Mouse (Mus musculus): ENCODE measurements around the gene Gsg1l. TPM values are rescaled to one million over a fixed set of nuclear protein-coding genes. Genes with fewer than 3 reads are reported as not detected.

Gene Gsg1l
- polyA plus RNA-seq, 2 experiments, result 0.07 TPM; not detected in 1

- Histone ChIP-seq H3K36me3 (replicated peaks; ENCODE audit: control insufficient read depth, insufficient read depth, low read depth) (peaks cover 17% of the 10 kb centered on the region), H3K9ac (replicated peaks) (no peak overlapping the region), H3K4me3 (ENCODE audit: insufficient read depth in 1 of 2, low read depth in 2 of 2, low read length in 2 of 2) (no peak overlapping the region), H3K4me2 (ENCODE audit: low read depth) (no peak overlapping the region), H3K27ac (no peak overlapping the region), H3K27me3 (ENCODE audit: control insufficient read depth, insufficient read depth, low read length) (no peaks in the 10 kb centered on the region), H3K9me3 (ENCODE audit: control insufficient read depth, low read length) (no peaks in the 10 kb centered on the region), H3K4me1 (replicated peaks; ENCODE audit: control insufficient read depth in 2 of 2, insufficient read depth in 2 of 2, low read length in 1 of 2) (no peaks in the 10 kb centered on the region)
- WGBS (ENCODE audit: insufficient replicate concordance), result 80% methylated on average over 7 of the region's 7 CpGs
- ATAC-seq (ENCODE audit: insufficient read depth), result no peak
- no peak for DNase-seq (ENCODE audit: low read depth in 3 of 3, low spot score in 3 of 3)
- TF ChIP-seq CTCF (IDR thresholded peaks at IDR 0.05; ENCODE audit: low read depth) (no peak), EP300 (IDR thresholded peaks at IDR 0.05; ENCODE audit: low read depth) (no peak)
These were observed 17.1 kb upstream of the Gsg1l start for GRCm38 (mm10) chr7:126099163-126099775.

GRCm38 (mm10) chr7:126097219-126097915, 15.2 kb upstream of the Gsg1l start:
- H3K4me3 ChIP-seq (ENCODE audit: insufficient read depth in 1 of 2, low read depth in 2 of 2, low read length in 2 of 2), result no peak overlapping the region
- H3K4me2 ChIP-seq (ENCODE audit: low read depth), result no peak overlapping the region
- peaks cover 13% of the 10 kb centered on the region; the same call in 1 of the 2 replicates for H3K36me3 ChIP-seq (replicated peaks; ENCODE audit: control insufficient read depth, insufficient read depth, low read depth)
- no peak for DNase-seq (ENCODE audit: low read depth in 3 of 3, low spot score in 3 of 3)
- WGBS (ENCODE audit: insufficient replicate concordance), result 67% methylated on average over 7 of the region's 9 CpGs
- H3K27ac ChIP-seq, result no peak overlapping the region
- H3K27me3 ChIP-seq (ENCODE audit: control insufficient read depth, insufficient read depth, low read length), result no peaks in the 10 kb centered on the region
- 0 out of 2 replicates have a peak, but pooled peaks have one; percentile 19 for ATAC-seq (ENCODE audit: insufficient read depth)
- no peaks in the 10 kb centered on the region for H3K4me1 ChIP-seq (replicated peaks; ENCODE audit: control insufficient read depth in 2 of 2, insufficient read depth in 2 of 2, low read length in 1 of 2)
- TF ChIP-seq CTCF (IDR thresholded peaks at IDR 0.05; ENCODE audit: low read depth), result no peak
- TF ChIP-seq EP300 (IDR thresholded peaks at IDR 0.05; ENCODE audit: low read depth), result no peak
- no peak overlapping the region for H3K9ac ChIP-seq (replicated peaks)
- no peaks in the 10 kb centered on the region for H3K9me3 ChIP-seq (ENCODE audit: control insufficient read depth, low read length)

GRCm38 (mm10) chr7:126096596-126096995, 14.4 kb upstream of the Gsg1l start:
- Histone ChIP-seq H3K4me2 (ENCODE audit: low read depth) (no peak overlapping the region), H3K4me1 (replicated peaks; ENCODE audit: control insufficient read depth in 2 of 2, insufficient read depth in 2 of 2, low read length in 1 of 2) (no peaks in the 10 kb centered on the region), H3K4me3 (ENCODE audit: insufficient read depth in 1 of 2, low read depth in 2 of 2, low read length in 2 of 2) (no peak overlapping the region), H3K9me3 (ENCODE audit: control insufficient read depth, low read length) (no peaks in the 10 kb centered on the region), H3K9ac (replicated peaks) (no peak overlapping the region), H3K27me3 (ENCODE audit: control insufficient read depth, insufficient read depth, low read length) (no peaks in the 10 kb centered on the region), H3K36me3 (replicated peaks; ENCODE audit: control insufficient read depth, insufficient read depth, low read depth) (peaks cover 8% of the 10 kb centered on the region; the same call in 1 of the 2 replicates), H3K27ac (no peak overlapping the region)
- WGBS (ENCODE audit: insufficient replicate concordance), result 37% methylated on average over 5 of the region's 5 CpGs
- ATAC-seq (ENCODE audit: insufficient read depth) (no peak), DNase-seq (ENCODE audit: low read depth in 3 of 3, low spot score in 3 of 3) (no peak)
- no peak for TF ChIP-seq CTCF (IDR thresholded peaks at IDR 0.05; ENCODE audit: low read depth)

- Histone ChIP-seq H3K4me2 (ENCODE audit: low read depth) (no peak overlapping the region), H3K4me3 (ENCODE audit: insufficient read depth in 1 of 2, low read depth in 2 of 2, low read length in 2 of 2) (no peak overlapping the region), H3K36me3 (replicated peaks; ENCODE audit: control insufficient read depth, insufficient read depth, low read depth) (no peaks in the 10 kb centered on the region), H3K4me1 (replicated peaks; ENCODE audit: control insufficient read depth in 2 of 2, insufficient read depth in 2 of 2, low read length in 1 of 2) (no peaks in the 10 kb centered on the region), H3K27ac (no peak overlapping the region), H3K9me3 (ENCODE audit: control insufficient read depth, low read length) (no peaks in the 10 kb centered on the region), H3K27me3 (ENCODE audit: control insufficient read depth, insufficient read depth, low read length) (no peaks in the 10 kb centered on the region), H3K9ac (replicated peaks) (no peak overlapping the region)
- ATAC-seq (ENCODE audit: insufficient read depth) (no peak), DNase-seq (ENCODE audit: low read depth in 3 of 3, low spot score in 3 of 3) (no peak)
- WGBS (ENCODE audit: insufficient replicate concordance), result 64% methylated on average over 5 of the region's 5 CpGs
- TF ChIP-seq EP300 (IDR thresholded peaks at IDR 0.05; ENCODE audit: low read depth) (no peak), CTCF (IDR thresholded peaks at IDR 0.05; ENCODE audit: low read depth) (no peak)
These were observed 12.5 kb upstream of the Gsg1l start for GRCm38 (mm10) chr7:126094738-126095137.

GRCm38 (mm10) chr7:126093162-126093561, 11.0 kb upstream of the Gsg1l start:
- DNase-seq (ENCODE audit: low read depth in 3 of 3, low spot score in 3 of 3), result no peak
- Histone ChIP-seq H3K4me2 (ENCODE audit: low read depth) (no peak overlapping the region), H3K4me3 (ENCODE audit: insufficient read depth in 1 of 2, low read depth in 2 of 2, low read length in 2 of 2) (no peak overlapping the region), H3K36me3 (replicated peaks; ENCODE audit: control insufficient read depth, insufficient read depth, low read depth) (no peaks in the 10 kb centered on the region), H3K9ac (replicated peaks) (no peak overlapping the region), H3K27ac (no peak overlapping the region), H3K9me3 (ENCODE audit: control insufficient read depth, low read length) (no peaks in the 10 kb centered on the region), H3K27me3 (ENCODE audit: control insufficient read depth, insufficient read depth, low read length) (no peaks in the 10 kb centered on the region), H3K4me1 (replicated peaks; ENCODE audit: control insufficient read depth in 2 of 2, insufficient read depth in 2 of 2, low read length in 1 of 2) (no peaks in the 10 kb centered on the region)
- no peak for ATAC-seq (ENCODE audit: insufficient read depth)
- 29% methylated on average over 3 of the region's 3 CpGs for WGBS (ENCODE audit: insufficient replicate concordance)
- TF ChIP-seq CTCF (IDR thresholded peaks at IDR 0.05; ENCODE audit: low read depth) (no peak), EP300 (IDR thresholded peaks at IDR 0.05; ENCODE audit: low read depth) (no peak)

All from liver, embryonic 14.5 days (tissue).